Mouse (Mus musculus): Measurements from ENCODE around the gene Tbl2. TPM values are rescaled to one million over a fixed set of nuclear protein-coding genes. Genes with fewer than 3 reads are reported as not detected.

Tbl2 gene
- total and polyA plus RNA-seq, 3 experiments = 5.8 to 10.6 (median 9.9) TPM

- 45% methylated on average over 6 of the region's 6 CpGs for WGBS
Measured at GRCm38 (mm10) chr5:135196367-135196766, 46.9 kb downstream of the Tbl2 start.

DNA sequence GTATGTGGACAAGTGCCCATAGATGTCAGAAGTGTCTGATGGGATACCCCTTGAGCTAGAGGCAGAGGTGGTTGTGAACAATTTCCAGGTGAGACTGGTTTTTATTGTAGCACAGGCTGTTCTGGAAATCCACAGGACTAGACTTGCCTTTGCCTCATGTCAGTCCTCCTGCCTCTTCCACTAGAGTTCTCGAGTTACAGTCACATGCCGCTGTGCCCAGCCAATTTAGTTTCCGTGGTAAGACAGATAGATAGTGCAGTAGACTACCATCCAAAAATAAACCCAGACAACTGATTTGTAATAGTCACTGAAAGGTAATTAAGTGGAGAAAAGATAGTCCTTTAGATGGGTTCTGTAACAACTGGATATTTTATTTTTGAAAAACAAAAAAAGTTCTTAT, 53.3 kb downstream of the Tbl2 start:
- H3K9ac ChIP-seq (ENCODE audit: low read depth, low read length) = no peak overlapping the region
- H3K27me3 ChIP-seq (ENCODE audit: control insufficient read depth, insufficient read depth, low read length) = no peaks in the 10 kb centered on the region
- H3K4me1 ChIP-seq (ENCODE audit: control insufficient read depth, insufficient read depth, low read length) = peaks cover 1% of the 10 kb centered on the region
- TF ChIP-seq POLR2A (IDR thresholded peaks at IDR 0.05; ENCODE audit: insufficient read depth, low read depth, low read length) (no peak), EP300 (IDR thresholded peaks at IDR 0.05; ENCODE audit: insufficient read depth, low read depth, low read length) (0 out of 2 replicates have a peak, but pooled peaks have one; percentile 36), CTCF (IDR thresholded peaks at IDR 0.05) (no peak)
- DNase-seq = peak in 1 of 2 experiments; percentile 51
- peak overlapping the region; percentile 15 for H3K27ac ChIP-seq
- peaks cover 20% of the 10 kb centered on the region for H3K36me3 ChIP-seq (ENCODE audit: control insufficient read depth, insufficient read depth, low read length)
- WGBS = 56% methylated on average over 3 of the region's 3 CpGs
- intact Hi-C loops (cut with DNase I) = no loop called here
- 0 out of 2 replicates have a peak, but pooled peaks cover 1% of the 10 kb centered on the region for H3K79me2 ChIP-seq (replicated peaks; ENCODE audit: control insufficient read depth, insufficient read depth, low read length)
- no peak overlapping the region for H3K4me3 ChIP-seq

More at GRCm38 (mm10) chr5:135196367-135196766, 46.9 kb downstream of the Tbl2 start:
- no peak for DNase-seq
- H3K4me1 ChIP-seq (ENCODE audit: control insufficient read depth, insufficient read depth, low read length) = no peaks in the 10 kb centered on the region; the same call in none of the 2 replicates
- intact Hi-C loops (cut with DNase I) = no loop called here
- H3K79me2 ChIP-seq (replicated peaks; ENCODE audit: control insufficient read depth, insufficient read depth, low read length) = peaks cover 9% of the 10 kb centered on the region; the same call in 1 of the 2 replicates
- H3K36me3 ChIP-seq (ENCODE audit: control insufficient read depth, insufficient read depth, low read length) = peaks cover 43% of the 10 kb centered on the region
- TF ChIP-seq EP300 (IDR thresholded peaks at IDR 0.05; ENCODE audit: insufficient read depth, low read depth, low read length) (no peak), POLR2A (IDR thresholded peaks at IDR 0.05; ENCODE audit: insufficient read depth, low read depth, low read length) (no peak), CTCF (IDR thresholded peaks at IDR 0.05) (no peak)
- no peak overlapping the region for H3K4me3 ChIP-seq
- H3K27me3 ChIP-seq (ENCODE audit: control insufficient read depth, insufficient read depth, low read length) = no peaks in the 10 kb centered on the region
- H3K9ac ChIP-seq (ENCODE audit: low read depth, low read length) = no peak overlapping the region
- H3K27ac ChIP-seq = no peak overlapping the region

DNA sequence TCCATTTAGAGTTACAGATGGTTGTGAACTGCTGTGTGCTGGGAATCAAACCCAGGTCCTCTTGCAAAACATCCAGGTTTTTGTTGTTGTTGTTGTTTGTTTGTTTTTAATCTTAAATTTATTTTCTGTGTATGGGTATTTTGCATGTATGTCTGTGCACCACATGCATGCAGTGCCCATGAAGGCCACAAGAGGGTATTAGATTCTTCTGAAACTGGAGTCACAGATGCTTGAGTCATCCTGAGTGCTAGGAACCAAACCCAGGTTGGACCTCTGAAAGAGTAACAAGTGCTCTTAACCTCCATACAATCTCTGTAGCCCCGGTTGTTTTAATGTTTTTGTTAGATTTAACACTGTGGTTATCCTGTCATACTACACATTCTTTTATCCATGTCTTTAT, 58.7 kb downstream of the Tbl2 start:
- H3K27me3 ChIP-seq (ENCODE audit: control insufficient read depth, insufficient read depth, low read length) = no peaks in the 10 kb centered on the region
- intact Hi-C loops (cut with DNase I) = no loop called here
- no peak overlapping the region for H3K4me3 ChIP-seq
- DNase-seq = no peak
- 93% methylated on average over 1 of the region's 1 CpGs for WGBS
- H3K79me2 ChIP-seq (replicated peaks; ENCODE audit: control insufficient read depth, insufficient read depth, low read length) = no peaks in the 10 kb centered on the region
- no peak overlapping the region for H3K27ac ChIP-seq
- peaks cover 15% of the 10 kb centered on the region for H3K36me3 ChIP-seq (ENCODE audit: control insufficient read depth, insufficient read depth, low read length)
- TF ChIP-seq CTCF (IDR thresholded peaks at IDR 0.05) (peak; percentile 54), POLR2A (IDR thresholded peaks at IDR 0.05; ENCODE audit: insufficient read depth, low read depth, low read length) (no peak)
- no peak overlapping the region for H3K9ac ChIP-seq (ENCODE audit: low read depth, low read length)
- H3K4me1 ChIP-seq (ENCODE audit: control insufficient read depth, insufficient read depth, low read length) = no peaks in the 10 kb centered on the region

Small RNAs within 50 kb of the gene (microRNA-seq; reads per million reads assigned to microRNA genes)
- 0 reads per million in 2 experiments for gene Gm25315

Other genes with a start within 250 kb of the Tbl2 start
- not detected for gene Tmem270, start 242.9 kb upstream of the Tbl2 start, total RNA-seq (2021)
- not detected in 2 replicates for gene Tmem270, start 242.9 kb upstream of the Tbl2 start, polyA plus RNA-seq (2012; rRNA removed)
- not detected for gene Cldn13, start 234.1 kb upstream of the Tbl2 start, total RNA-seq (2021)
- gene Cldn13, start 234.1 kb upstream of the Tbl2 start, polyA plus RNA-seq (2012; rRNA removed) = 0.10 TPM in 1 of 2 replicates, not detected in the other
- 1 to 10 TPM; 4.1 to 6.7 TPM for gene Mettl27, start 217.3 kb upstream of the Tbl2 start, total RNA-seq (2021)
- gene Mettl27, start 217.3 kb upstream of the Tbl2 start, polyA plus RNA-seq (2012; rRNA removed) = 2.8 TPM in 2 replicates
- gene Cldn4, start 202.7 kb upstream of the Tbl2 start, total RNA-seq (2021) = not detected
- gene Cldn4, start 202.7 kb upstream of the Tbl2 start, polyA plus RNA-seq (2012; rRNA removed) = 0.68 TPM in 1 of 2 replicates, not detected in the other
- gene Cldn3, start 163.4 kb upstream of the Tbl2 start, total RNA-seq (2021) = under 1 TPM in 1 of 2 experiments, not detected in 1; 0.26 TPM
- 0.12 and 6.8 TPM in 2 replicates for gene Cldn3, start 163.4 kb upstream of the Tbl2 start, polyA plus RNA-seq (2012; rRNA removed)
- 10 to 100 TPM; 56.9 to 64.5 TPM for gene Abhd11, start 140.5 kb upstream of the Tbl2 start, total RNA-seq (2021)
- 90.2 and 110 TPM in 2 replicates for gene Abhd11, start 140.5 kb upstream of the Tbl2 start, polyA plus RNA-seq (2012; rRNA removed)
- gene Stx1a, start 126.2 kb upstream of the Tbl2 start, total RNA-seq (2021) = 1 to 10 TPM; 1.4 to 1.5 TPM
- 4.7 and 5.1 TPM in 2 replicates for gene Stx1a, start 126.2 kb upstream of the Tbl2 start, polyA plus RNA-seq (2012; rRNA removed)
- 10 to 100 TPM; 38.4 to 46.1 TPM for gene Dnajc30, start 85.5 kb upstream of the Tbl2 start, total RNA-seq (2021)
- 34.7 and 35.7 TPM in 2 replicates for gene Dnajc30, start 85.5 kb upstream of the Tbl2 start, polyA plus RNA-seq (2012; rRNA removed)
- gene Bud23, start 84.7 kb upstream of the Tbl2 start, total RNA-seq (2021) = 10 to 100 TPM; 20.5 to 21.1 TPM
- 26.2 and 29.8 TPM in 2 replicates for gene Bud23, start 84.7 kb upstream of the Tbl2 start, polyA plus RNA-seq (2012; rRNA removed)
- under 1 TPM; 0.52 to 0.57 TPM for gene Vps37d, start 71.4 kb upstream of the Tbl2 start, total RNA-seq (2021)
- gene Vps37d, start 71.4 kb upstream of the Tbl2 start, polyA plus RNA-seq (2012; rRNA removed) = 0.61 and 0.72 TPM in 2 replicates
- 10 to 100 TPM; 24.2 to 25.9 TPM for gene Mlxipl, start 59.8 kb upstream of the Tbl2 start, total RNA-seq (2021)
- gene Mlxipl, start 59.8 kb upstream of the Tbl2 start, polyA plus RNA-seq (2012; rRNA removed) = 47.1 and 49.0 TPM in 2 replicates
- gene Bcl7b, start 18.6 kb downstream of the Tbl2 start, total RNA-seq (2021) = 10 to 100 TPM; 40.3 to 44.1 TPM
- gene Bcl7b, start 18.6 kb downstream of the Tbl2 start, polyA plus RNA-seq (2012; rRNA removed) = 37.5 and 37.6 TPM in 2 replicates
- gene Baz1b, start 37.6 kb downstream of the Tbl2 start, total RNA-seq (2021) = 10 to 100 TPM; 42.3 to 46.1 TPM
- gene Baz1b, start 37.6 kb downstream of the Tbl2 start, polyA plus RNA-seq (2012; rRNA removed) = 13.9 and 20.8 TPM in 2 replicates
- 1 to 10 TPM in 1 of 2 experiments, under 1 TPM in 1; 0.78 to 1.3 TPM for gene Fzd9, start 101.6 kb downstream of the Tbl2 start, total RNA-seq (2021)
- 1.8 TPM in 2 replicates for gene Fzd9, start 101.6 kb downstream of the Tbl2 start, polyA plus RNA-seq (2012; rRNA removed)
- gene Fkbp6, start 200.4 kb downstream of the Tbl2 start, total RNA-seq (2021) = under 1 TPM; 0.31 to 0.41 TPM
- 0.26 TPM in 1 of 2 replicates, not detected in the other for gene Fkbp6, start 200.4 kb downstream of the Tbl2 start, polyA plus RNA-seq (2012; rRNA removed)
- under 1 TPM; 0.11 to 0.18 TPM for gene Trim50, start 203.6 kb downstream of the Tbl2 start, total RNA-seq (2021)
- gene Trim50, start 203.6 kb downstream of the Tbl2 start, polyA plus RNA-seq (2012; rRNA removed) = not detected in 2 replicates
- 10 to 100 TPM; 14.1 to 18.3 TPM for gene Nsun5, start 220.3 kb downstream of the Tbl2 start, total RNA-seq (2021)
- gene Nsun5, start 220.3 kb downstream of the Tbl2 start, polyA plus RNA-seq (2012; rRNA removed) = 21.6 and 25.4 TPM in 2 replicates
- 10 to 100 TPM; 12.3 to 13.1 TPM for gene Pom121, start 244.9 kb downstream of the Tbl2 start, total RNA-seq (2021)
- 9.2 and 11.3 TPM in 2 replicates for gene Pom121, start 244.9 kb downstream of the Tbl2 start, polyA plus RNA-seq (2012; rRNA removed)

Measured in heart, adult 2 months (tissue).